Mouse (Mus musculus): ENCODE data around the gene Arf3.

GRCm38 (mm10) chr15:98722854-98723253 lies 40.2 kb downstream of the Arf3 start:
- no peak for TF ChIP-seq POLR2A (IDR thresholded peaks at IDR 0.05; ENCODE audit: insufficient read depth, low read depth, low read length)
- no peak for TF ChIP-seq CTCF (IDR thresholded peaks at IDR 0.05; ENCODE audit: insufficient read depth, low read depth, low read length)
